Mouse (Mus musculus): Measurements from ENCODE around the gene Naa15. TPM values are rescaled to one million over a fixed set of nuclear protein-coding genes. Genes with fewer than 3 reads are reported as not detected.
"Not testable (repeated sequence)": the region's sequence is repeated elsewhere in the genome, so short reads cannot be mapped to it uniquely, and the experiment has no call there.

Naa15 gene
- polyA plus RNA-seq, 1 experiment from 2014 or later: 57.1 TPM

DNA sequence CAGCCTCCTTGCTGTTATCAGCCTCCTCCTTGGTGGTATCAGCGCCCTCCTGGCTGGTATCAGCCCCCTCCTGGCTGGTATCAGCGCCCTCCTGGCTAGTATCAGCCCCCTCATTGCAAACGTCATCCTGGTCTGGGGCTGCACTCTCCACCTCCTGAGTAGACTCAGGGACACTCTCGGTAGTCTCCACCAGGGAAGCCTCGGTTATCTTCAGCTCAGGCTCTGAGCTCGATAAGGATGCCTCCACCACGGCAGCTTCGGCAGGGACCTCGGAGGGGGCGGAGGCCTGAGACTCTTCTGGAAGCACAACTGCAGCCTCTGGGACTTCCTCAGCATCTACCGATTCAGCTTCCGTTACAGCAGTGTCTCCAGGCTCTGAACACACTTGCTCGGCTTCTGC is 26.0 kb upstream of the Naa15 start:
- peak; percentile 55; the same call in 1 of the 2 replicates for ATAC-seq (ENCODE audit: low FRiP score, low TSS enrichment)
- peaks cover 5% of the 10 kb centered on the region; the same call in 1 of the 2 replicates for H3K4me1 ChIP-seq (ENCODE audit: control insufficient read depth, insufficient read depth, low read length)
- peak overlapping the region; percentile 53; the same call in 1 of the 2 replicates for H3K9ac ChIP-seq (ENCODE audit: low read depth, low read length)
- no peaks in the 10 kb centered on the region for H3K36me3 ChIP-seq (ENCODE audit: control insufficient read depth, insufficient read depth, low read length)
- H3K4me3 ChIP-seq (ENCODE audit: low read length): peak overlapping the region; percentile 17
- WGBS: 5% methylated on average over 13 of the region's 13 CpGs
- H3K27ac ChIP-seq (ENCODE audit: low read depth, low read length): no peak overlapping the region
- no peaks in the 10 kb centered on the region; the same call in 1 of the 2 replicates for H3K27me3 ChIP-seq (ENCODE audit: control insufficient read depth, insufficient read depth, low read length)
- peak overlapping the region; percentile 42 for H3K4me2 ChIP-seq (replicated peaks; ENCODE audit: low read depth, low read length)
- no peaks in the 10 kb centered on the region for H3K9me3 ChIP-seq (ENCODE audit: control insufficient read depth, low read length)

DNA sequence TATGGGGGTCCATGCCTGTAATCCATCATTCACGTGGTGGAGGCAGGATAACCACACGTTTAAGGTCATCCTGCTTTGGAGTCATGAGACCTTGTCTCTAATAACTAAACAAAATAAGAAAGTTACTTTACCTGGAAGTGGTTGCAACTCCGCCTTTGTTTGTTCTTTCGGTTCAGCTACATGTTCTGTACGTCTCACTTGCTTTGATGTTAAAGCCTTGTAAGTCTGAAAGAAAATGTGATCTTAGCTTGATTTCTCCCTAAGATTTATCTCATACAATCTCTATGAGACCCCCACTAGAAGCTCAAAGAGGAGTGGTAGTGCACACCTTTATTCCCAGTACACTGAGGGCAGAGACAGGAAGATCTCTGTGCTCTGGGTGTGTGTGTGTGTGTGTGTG is 23.9 kb upstream of the Naa15 start:
- Histone ChIP-seq H3K4me2 (replicated peaks; ENCODE audit: low read depth, low read length) (no peak overlapping the region), H3K4me3 (ENCODE audit: low read length) (no peak overlapping the region), H3K36me3 (ENCODE audit: control insufficient read depth, insufficient read depth, low read length) (no peaks in the 10 kb centered on the region), H3K9ac (ENCODE audit: low read depth, low read length) (no peak overlapping the region), H3K4me1 (ENCODE audit: control insufficient read depth, insufficient read depth, low read length) (peaks cover 5% of the 10 kb centered on the region; the same call in 1 of the 2 replicates), H3K9me3 (ENCODE audit: control insufficient read depth, low read length) (no peaks in the 10 kb centered on the region), H3K27me3 (ENCODE audit: control insufficient read depth, insufficient read depth, low read length) (peaks cover 9% of the 10 kb centered on the region), H3K27ac (ENCODE audit: low read depth, low read length) (no peak overlapping the region)
- 88% methylated on average over 5 of the region's 5 CpGs for WGBS
- ATAC-seq (ENCODE audit: low FRiP score, low TSS enrichment): no peak

DNA sequence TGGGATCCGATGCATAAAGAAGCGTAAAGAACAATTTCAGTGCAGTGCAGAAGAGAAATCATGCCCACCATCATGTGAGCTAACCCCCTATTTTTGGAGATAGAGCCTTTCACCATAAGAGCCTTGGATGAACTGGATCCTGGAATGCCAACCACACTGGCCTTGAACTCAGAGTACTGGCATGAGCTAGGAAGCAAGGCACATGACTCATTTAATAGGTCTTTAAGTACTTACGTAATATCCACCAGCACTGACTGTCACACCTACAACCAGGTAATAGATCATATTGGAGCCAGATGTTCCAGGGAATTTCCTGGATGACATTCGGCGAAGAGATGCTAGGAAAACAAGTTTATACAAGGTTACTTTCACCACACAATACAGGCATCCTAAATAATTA is 23.4 kb upstream of the Naa15 start:
- H3K36me3 ChIP-seq (ENCODE audit: control insufficient read depth, insufficient read depth, low read length): no peaks in the 10 kb centered on the region
- H3K4me1 ChIP-seq (ENCODE audit: control insufficient read depth, insufficient read depth, low read length): peaks cover 5% of the 10 kb centered on the region; the same call in 1 of the 2 replicates
- H3K4me2 ChIP-seq (replicated peaks; ENCODE audit: low read depth, low read length): no peak overlapping the region
- no peak overlapping the region for H3K9ac ChIP-seq (ENCODE audit: low read depth, low read length)
- H3K9me3 ChIP-seq (ENCODE audit: control insufficient read depth, low read length): no peaks in the 10 kb centered on the region
- H3K27me3 ChIP-seq (ENCODE audit: control insufficient read depth, insufficient read depth, low read length): peaks cover 11% of the 10 kb centered on the region
- WGBS: 93% methylated on average over 5 of the region's 5 CpGs
- no peak for ATAC-seq (ENCODE audit: low FRiP score, low TSS enrichment)
- H3K27ac ChIP-seq (ENCODE audit: low read depth, low read length): no peak overlapping the region
- no peak overlapping the region for H3K4me3 ChIP-seq (ENCODE audit: low read length)

DNA sequence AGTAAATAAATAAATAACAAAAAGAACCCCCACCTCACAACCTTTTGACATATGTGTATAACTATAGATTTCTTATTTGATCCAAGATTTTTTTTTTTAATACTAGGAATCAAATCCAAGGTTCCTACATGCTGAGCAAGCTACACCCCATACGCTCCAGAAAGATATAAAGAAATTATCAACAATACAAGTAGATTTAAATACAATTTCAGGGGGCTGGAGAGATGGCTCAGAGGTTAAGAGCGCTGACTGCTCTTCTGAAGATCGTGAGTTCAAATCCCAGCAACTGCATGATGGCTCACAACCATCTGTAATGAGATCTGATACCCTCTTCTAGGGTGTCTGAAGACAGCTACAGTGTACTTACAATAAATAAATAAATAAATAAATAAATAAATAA is 21.9 kb upstream of the Naa15 start:
- not testable (repeated sequence) for H3K4me2 ChIP-seq (replicated peaks; ENCODE audit: low read depth, low read length); H3K36me3 ChIP-seq (ENCODE audit: control insufficient read depth, insufficient read depth, low read length); H3K4me1 ChIP-seq (ENCODE audit: control insufficient read depth, insufficient read depth, low read length); H3K9ac ChIP-seq (ENCODE audit: low read depth, low read length); H3K27ac ChIP-seq (ENCODE audit: low read depth, low read length); H3K9me3 ChIP-seq (ENCODE audit: control insufficient read depth, low read length); H3K4me3 ChIP-seq (ENCODE audit: low read length); ATAC-seq (ENCODE audit: low FRiP score, low TSS enrichment)
- WGBS: 92% methylated on average over 3 of the region's 3 CpGs
- peaks cover 17% of the 10 kb centered on the region for H3K27me3 ChIP-seq (ENCODE audit: control insufficient read depth, insufficient read depth, low read length)

DNA sequence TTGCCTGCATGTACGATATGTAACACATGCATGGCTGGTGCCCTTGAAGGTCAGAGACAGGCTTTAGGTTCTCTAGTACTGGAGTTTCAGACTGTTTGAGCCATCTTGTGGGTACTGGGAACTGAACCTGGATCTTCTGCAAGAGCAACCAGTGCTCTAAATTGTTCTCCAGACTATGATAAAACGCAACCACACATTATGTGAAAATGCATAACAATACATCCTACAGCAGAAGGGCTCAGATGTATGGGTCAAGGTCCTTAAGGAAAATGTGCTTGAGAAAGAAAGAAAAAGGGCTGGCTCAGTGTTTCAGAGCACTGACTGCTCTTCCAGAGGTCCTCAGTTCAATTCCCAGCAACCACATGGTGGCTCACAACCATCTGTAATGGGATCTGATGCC is 21.3 kb upstream of the Naa15 start:
- no peaks in the 10 kb centered on the region for H3K36me3 ChIP-seq (ENCODE audit: control insufficient read depth, insufficient read depth, low read length)
- H3K27ac ChIP-seq (ENCODE audit: low read depth, low read length): no peak overlapping the region
- no peak overlapping the region for H3K9ac ChIP-seq (ENCODE audit: low read depth, low read length)
- no peaks in the 10 kb centered on the region for H3K9me3 ChIP-seq (ENCODE audit: control insufficient read depth, low read length)
- H3K27me3 ChIP-seq (ENCODE audit: control insufficient read depth, insufficient read depth, low read length): peaks cover 17% of the 10 kb centered on the region
- 94% methylated on average over 2 of the region's 2 CpGs for WGBS
- no peak for ATAC-seq (ENCODE audit: low FRiP score, low TSS enrichment)
- no peak overlapping the region for H3K4me3 ChIP-seq (ENCODE audit: low read length)
- H3K4me1 ChIP-seq (ENCODE audit: control insufficient read depth, insufficient read depth, low read length): peaks cover 5% of the 10 kb centered on the region; the same call in 1 of the 2 replicates
- H3K4me2 ChIP-seq (replicated peaks; ENCODE audit: low read depth, low read length): no peak overlapping the region

DNA sequence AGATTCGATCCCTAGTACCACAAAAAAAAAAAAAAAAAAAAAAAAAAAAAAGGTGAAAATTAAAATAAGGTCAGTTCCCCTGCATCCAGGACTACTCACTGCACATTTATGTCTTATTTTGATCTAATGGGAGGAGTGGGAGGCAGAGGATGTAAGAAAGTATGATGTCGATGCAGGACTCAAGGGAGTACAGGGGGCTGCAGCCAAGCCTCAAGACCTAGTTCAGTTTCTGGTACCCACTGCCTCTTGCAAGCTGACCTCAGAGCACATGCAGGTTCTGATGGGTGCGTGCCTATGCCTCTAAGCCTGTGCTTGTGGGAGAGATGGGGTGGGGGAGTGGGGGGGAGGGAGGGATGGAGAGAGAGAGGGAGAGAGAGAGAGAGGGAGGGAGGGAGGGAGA is 20.1 kb upstream of the Naa15 start:
- Histone ChIP-seq H3K27ac (ENCODE audit: low read depth, low read length) (no peak overlapping the region), H3K36me3 (ENCODE audit: control insufficient read depth, insufficient read depth, low read length) (no peaks in the 10 kb centered on the region), H3K9ac (ENCODE audit: low read depth, low read length) (no peak overlapping the region), H3K9me3 (ENCODE audit: control insufficient read depth, low read length) (no peaks in the 10 kb centered on the region), H3K27me3 (ENCODE audit: control insufficient read depth, insufficient read depth, low read length) (peaks cover 17% of the 10 kb centered on the region; the same call in 1 of the 2 replicates), H3K4me1 (ENCODE audit: control insufficient read depth, insufficient read depth, low read length) (no peaks in the 10 kb centered on the region), H3K4me2 (replicated peaks; ENCODE audit: low read depth, low read length) (no peak overlapping the region), H3K4me3 (ENCODE audit: low read length) (no peak overlapping the region)
- 59% methylated on average over 3 of the region's 3 CpGs for WGBS
- ATAC-seq (ENCODE audit: low FRiP score, low TSS enrichment): no peak

DNA sequence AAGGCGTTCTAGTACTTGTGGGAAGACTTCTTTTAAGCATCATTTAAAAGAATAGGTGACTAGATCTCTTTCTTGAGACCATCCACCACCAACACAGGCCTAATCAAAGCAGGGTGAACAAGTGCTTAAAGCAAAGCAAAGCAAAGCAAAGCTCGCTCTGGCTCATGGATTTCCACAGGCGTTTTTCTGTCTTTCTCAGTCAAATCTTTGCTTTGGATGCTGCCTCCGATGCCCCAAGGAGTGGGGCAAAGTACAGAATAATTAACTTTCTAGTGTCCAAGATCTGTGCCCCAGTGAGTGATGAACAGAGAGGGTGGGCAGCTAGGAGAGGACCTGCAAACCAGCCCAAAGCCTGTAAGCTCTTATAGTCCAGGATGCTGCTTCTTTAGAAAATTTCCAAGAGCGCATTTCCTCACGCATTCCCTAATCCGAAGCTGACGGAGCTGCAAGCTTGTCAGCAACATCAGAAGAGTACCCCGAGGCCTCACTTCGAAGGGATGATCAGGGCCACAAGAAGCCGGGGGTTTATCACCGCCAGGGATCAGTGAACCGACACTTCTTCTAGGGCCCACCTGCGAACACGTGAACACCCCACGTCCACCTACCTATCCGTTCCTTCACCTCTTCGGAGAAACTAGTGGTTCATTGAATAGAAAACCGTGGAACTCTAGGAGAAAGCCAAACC is 19.3 kb upstream of the Naa15 start:
- no peak for ATAC-seq (ENCODE audit: low FRiP score, low TSS enrichment)
- Histone ChIP-seq H3K4me3 (ENCODE audit: low read length) (no peak overlapping the region; the same call in 1 of the 2 replicates), H3K9me3 (ENCODE audit: control insufficient read depth, low read length) (no peaks in the 10 kb centered on the region), H3K36me3 (ENCODE audit: control insufficient read depth, insufficient read depth, low read length) (no peaks in the 10 kb centered on the region), H3K27me3 (ENCODE audit: control insufficient read depth, insufficient read depth, low read length) (peaks cover 17% of the 10 kb centered on the region; the same call in 1 of the 2 replicates), H3K9ac (ENCODE audit: low read depth, low read length) (no peak overlapping the region), H3K4me2 (replicated peaks; ENCODE audit: low read depth, low read length) (peak overlapping the region; percentile 77), H3K27ac (ENCODE audit: low read depth, low read length) (no peak overlapping the region), H3K4me1 (ENCODE audit: control insufficient read depth, insufficient read depth, low read length) (no peaks in the 10 kb centered on the region)
- WGBS: 28% methylated on average over 19 of the region's 19 CpGs

DNA sequence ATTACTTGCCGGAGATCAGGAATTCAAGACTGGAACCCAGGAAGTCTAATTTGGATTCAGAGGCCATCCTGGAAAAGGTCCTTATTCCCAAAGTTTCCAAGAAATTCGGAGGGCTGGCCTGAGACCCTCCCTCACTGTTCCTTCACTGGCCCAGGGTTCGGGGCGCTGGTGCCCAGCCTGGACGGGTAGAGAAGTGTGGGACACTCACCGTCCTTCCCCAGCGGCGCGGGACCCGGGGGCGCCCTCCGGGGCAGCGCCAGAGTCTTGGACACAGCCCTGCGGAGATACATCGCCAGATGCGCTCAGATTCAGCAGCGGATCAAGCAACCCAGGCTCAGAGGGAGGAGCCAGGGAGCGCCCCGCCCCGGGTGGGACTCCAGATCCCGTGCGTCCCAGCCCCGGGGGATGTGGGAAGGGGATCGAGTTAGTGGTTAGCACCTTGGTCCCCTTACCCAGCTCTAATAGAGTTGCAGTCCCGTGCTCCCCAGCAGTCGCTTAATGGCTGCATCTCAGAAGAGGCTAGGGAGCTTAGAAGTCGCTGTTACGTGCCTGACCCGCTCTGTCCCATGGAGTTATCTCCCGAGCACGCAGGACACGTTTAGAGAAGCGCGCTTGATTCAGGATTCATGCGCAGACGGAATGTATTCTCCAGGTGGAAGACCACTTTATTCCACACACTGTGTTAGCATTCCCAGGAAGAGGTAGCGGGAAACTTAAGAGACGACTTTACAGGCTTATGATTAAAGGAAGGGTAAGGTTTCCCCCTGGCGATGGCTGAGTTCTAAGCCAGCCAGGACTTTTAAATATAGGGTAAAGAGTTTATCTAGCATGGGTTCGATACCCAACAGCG is 18.5 kb upstream of the Naa15 start, which contains the start of gene Mgarp:
Gene Mgarp, minus strand, starts transcription at position 520 of the 850 bp plus-strand sequence.
- Histone ChIP-seq H3K4me2 (replicated peaks; ENCODE audit: low read depth, low read length) (peak within 1 kb of the TSS; percentile 77), H3K36me3 (ENCODE audit: control insufficient read depth, insufficient read depth, low read length) (no peaks in the 10 kb centered on the region), H3K27me3 (ENCODE audit: control insufficient read depth, insufficient read depth, low read length) (peaks cover 17% of the 10 kb centered on the region; the same call in 1 of the 2 replicates), H3K4me3 (ENCODE audit: low read length) (peak within 1 kb of the TSS; percentile 54), H3K9ac (ENCODE audit: low read depth, low read length) (peak within 1 kb of the TSS; percentile 52), H3K27ac (ENCODE audit: low read depth, low read length) (no peak within 1 kb of the TSS), H3K9me3 (ENCODE audit: control insufficient read depth, low read length) (no peaks in the 10 kb centered on the region), H3K4me1 (ENCODE audit: control insufficient read depth, insufficient read depth, low read length) (no peaks in the 10 kb centered on the region)
- ATAC-seq (ENCODE audit: low FRiP score, low TSS enrichment): peak; percentile 91
- WGBS: 2% methylated on average over 41 of the region's 41 CpGs
